Mouse (Mus musculus): ENCODE data around the gene Hoxb7.
A peak's percentile ranks its signal among the peaks of the same experiment; 100 is the strongest.

The Hoxb7 gene

DNA sequence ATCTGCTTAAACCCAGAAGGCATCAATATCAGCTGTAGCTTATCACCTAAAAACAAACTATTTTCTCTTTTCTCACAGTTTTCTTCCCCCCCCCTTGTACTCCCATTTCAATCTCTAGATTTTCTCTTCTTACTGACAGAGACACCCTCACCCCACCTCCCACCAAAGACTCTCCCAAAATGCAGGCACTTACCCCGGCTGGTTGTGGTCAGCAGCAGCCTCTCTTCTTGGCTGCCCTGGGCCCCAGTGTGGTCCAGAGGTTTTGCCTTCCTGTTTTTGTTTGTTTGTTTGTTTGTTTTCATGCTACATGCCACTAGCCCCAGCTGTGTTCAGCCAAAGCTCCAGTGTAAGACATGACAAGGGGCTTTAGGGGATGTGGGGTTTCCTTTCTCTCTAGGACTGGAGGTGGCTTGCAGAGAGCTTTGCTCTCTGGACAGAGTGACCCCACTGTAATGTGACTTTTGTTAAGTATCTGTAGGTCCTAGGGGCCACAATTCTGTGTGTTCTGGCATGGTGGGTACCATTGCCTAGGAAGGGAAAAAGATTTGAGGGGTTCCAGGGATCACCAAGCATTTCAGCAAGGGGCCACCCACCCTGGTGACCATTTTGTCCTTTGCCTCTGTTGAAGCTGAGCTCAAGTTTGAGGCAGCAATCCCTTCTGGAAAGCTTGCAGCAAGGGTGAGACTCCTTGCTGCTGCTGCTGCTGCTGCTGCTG is 18.2 kb upstream of the Hoxb7 start:
- DNase-seq = no peak

GRCm38 (mm10) chr11:96269869-96270268 is 16.6 kb upstream of the Hoxb7 start:
- DNase-seq = no peak

DNA sequence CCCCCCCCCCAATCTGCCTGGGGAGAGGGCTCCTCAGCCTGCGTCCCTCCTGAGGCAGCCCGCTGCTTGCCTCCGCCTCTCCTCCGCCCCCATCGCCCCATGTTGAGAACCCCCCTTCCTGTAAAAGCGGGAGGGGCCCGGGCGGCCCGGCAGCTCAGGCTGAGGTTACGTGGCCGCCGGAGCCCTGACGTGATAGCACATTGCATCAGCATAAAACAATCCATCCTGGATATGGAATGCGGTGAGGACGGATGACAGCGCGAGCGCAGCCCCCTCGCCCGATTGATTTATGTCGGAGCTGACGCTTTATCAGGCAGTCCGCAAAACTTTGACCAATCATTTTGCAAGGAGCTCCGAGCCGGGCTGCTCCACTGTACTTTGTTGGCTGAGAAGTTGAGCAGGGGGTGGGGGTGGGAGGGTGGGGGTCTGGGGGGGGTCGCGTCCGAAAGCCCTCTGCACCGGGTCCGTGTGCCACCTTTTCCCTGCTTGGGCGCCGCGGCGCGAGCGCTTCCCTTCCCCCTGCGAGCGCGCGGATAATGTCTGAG is 15.4 kb upstream of the Hoxb7 start, which contains the start of gene Hoxb9:
TSS of gene Hoxb9 (plus strand) at position 462 of the 545 bp plus-strand sequence.
- DNase-seq = no peak

- no peak for DNase-seq
Measured at GRCm38 (mm10) chr11:96271541-96272011, 14.8 kb upstream of the Hoxb7 start.

DNA sequence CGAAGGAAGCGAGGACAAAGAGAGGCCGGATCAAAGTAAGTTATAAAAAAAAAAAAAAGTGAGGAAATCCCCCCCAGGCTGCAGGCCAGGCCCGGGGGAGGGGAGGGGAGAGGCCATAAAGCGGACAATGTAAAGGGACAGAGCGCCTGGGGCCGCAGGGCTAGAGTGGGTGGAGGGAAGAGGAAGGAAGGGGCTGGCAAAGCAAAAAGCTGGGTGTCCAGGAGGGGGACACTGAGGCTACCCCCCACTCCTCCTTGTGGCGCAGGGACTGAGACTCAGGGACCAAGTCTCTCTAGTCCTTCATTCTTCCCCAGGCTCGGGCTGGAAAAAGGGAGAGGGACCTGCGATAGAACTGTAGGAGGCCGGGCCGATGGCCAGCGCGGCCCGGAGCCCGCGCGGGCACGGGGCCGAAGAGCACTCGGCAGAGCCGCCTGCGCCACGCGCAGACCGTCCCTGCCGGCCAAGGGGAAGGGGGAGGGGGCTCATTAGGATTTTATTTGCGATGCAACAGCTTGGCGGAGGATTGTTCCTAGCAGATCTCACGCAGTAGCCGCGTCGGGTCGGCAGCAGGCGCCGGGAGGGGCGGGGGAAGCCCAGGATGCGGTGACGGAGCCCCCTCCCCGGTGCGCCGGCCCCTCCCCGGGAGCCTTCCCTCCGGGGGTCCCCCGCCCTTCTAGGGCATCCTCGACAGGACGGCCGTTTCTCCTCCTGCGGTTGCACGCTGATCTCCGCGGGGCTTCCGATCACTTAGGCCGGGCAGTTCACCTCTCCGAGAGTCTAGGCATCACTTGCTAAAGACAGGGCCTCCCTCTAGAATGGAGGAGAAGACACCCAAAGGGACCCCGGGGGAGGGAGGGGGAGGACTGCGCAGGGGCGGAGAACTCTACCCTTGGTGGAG is 14.2 kb upstream of the Hoxb7 start:
- no peak for DNase-seq

DNA sequence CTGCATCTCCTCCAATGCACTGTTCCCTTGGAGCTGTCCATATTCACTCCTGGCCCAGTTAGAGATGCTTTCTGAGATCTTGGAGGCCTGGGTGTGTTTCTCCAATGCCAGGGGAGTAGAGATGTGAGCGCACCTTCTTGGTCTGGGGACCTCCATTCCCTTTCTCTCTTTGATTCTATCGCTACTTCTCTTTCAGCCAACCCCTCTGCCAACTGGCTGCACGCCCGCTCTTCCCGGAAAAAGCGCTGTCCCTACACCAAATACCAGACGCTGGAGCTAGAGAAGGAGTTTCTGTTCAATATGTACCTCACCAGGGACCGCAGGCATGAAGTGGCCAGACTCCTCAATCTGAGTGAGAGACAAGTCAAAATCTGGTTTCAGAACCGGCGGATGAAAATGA is 12.0 kb upstream of the Hoxb7 start:
- DNase-seq = no peak

- DNase-seq = no peak
Measured at GRCm38 (mm10) chr11:96275896-96276295, 10.5 kb upstream of the Hoxb7 start.

GRCm38 (mm10) chr11:96277151-96278044 is 9.0 kb upstream of the Hoxb7 start:
- DNase-seq = no peak

- DNase-seq = no peak
Measured at GRCm38 (mm10) chr11:96278324-96278723, 8.1 kb upstream of the Hoxb7 start.

GRCm38 (mm10) chr11:96278773-96279172 is 7.7 kb upstream of the Hoxb7 start:
- DNase-seq = peak; percentile 77

DNA sequence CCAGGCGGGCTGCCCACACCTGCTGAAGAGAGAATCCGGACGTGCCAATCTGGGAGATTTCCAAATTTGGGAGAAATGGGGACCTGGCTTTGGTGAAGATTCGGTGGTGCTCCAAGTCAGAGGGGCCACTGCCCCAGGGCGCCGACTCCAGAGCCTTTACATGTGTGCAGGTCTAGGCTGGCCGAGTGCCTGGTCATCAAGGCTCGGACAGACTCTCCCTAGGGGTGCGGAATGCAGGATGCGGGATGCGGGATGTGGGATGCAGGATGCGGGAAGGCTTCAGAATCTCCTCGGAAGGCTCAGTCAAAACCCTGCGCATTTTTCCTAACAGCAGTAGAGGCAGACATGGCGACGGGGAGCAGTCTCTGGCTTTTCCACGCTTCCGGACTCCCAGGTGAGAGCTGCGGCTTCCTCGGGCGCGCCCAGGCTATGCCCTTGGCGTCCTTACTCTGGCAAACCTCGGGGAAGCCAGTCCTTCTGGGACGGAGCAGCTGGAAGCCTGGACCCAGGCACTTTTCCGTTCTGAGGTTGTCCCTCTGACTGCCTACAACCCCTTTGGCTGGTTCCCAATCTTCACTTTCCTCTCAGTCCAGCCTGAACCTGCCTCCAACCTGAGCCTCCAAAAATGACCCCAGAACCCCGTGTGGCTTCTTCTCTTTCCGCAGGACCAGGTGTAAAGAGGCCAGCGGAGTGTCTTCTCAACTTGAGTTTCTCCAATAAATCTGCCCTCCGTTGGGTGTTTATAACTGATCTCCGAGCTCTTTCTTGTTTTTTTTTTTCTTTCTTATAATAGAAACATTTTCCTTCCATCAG is 6.8 kb upstream of the Hoxb7 start:
- no peak for DNase-seq

DNA sequence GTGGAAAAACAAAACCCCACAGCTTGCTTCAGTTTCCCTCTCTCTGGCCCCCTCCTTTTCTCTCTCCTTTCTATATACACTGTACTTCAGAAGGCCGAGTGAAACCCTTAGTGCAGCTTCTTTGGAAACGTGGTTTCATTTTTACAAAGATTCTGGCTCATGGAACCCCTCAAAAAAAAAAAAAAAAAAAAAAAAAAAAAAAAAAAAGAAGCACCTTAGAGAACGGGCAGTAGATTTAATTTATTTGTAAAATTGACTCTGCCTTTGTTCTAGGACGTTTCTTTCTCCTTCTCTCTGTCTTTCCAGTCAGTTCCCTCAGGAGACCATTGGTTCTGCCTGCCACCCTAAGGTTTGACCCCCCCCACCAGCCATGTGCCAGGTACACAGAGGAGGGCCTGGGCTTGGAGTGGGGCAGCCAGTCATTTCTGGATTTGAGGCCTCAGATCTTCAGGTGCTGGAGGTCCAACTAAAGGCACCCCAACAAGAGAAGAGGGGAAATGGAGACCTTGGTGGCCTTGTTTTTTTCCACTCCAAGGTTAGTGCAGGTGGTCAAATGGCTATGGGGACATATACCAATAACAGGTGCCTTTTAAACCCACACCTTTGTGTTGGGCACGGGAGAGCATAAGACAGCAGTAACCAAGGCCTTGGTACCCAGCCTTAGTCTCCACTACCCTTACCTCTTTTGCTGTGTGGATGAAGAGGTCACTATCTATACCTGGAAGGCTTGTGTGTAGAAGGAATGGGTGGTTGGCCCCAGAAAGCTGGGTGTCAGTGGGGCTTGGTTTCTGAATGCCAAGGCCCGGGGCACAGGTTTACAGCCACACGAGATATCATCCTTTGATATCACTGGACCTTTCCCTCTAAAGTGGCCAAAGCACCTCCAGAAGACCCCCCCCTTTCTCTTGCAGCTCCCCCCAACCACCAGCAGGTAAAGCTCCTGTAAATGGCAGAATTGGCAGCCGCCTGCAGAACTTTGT is 5.7 kb upstream of the Hoxb7 start:
- DNase-seq = no peak

DNA sequence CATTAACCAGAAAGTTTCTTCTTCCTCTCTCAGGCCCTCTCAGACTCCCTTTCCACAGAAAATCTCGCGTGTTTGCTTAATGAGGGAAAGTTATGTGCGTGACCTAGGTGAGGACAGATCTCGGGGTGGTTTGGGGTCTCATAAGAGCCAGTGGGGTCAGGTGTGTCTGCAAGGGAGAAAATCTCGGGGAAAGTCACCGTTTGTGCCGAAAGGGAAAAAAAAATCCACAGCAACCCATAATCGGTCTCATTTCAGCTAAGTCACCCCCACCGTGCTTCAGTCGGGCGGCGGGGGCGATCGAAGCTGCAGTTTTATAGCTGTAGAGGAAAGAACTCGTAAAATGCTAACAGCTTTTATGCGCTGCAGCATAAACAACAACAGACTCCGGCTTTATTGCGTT is 5.0 kb upstream of the Hoxb7 start:
- no peak for DNase-seq

- DNase-seq = no peak
Measured at GRCm38 (mm10) chr11:96281855-96282570, 4.4 kb upstream of the Hoxb7 start, which contains the start of gene Hoxb8. Gene Hoxb8, plus strand, starts transcription at chr11:96281905.

DNA sequence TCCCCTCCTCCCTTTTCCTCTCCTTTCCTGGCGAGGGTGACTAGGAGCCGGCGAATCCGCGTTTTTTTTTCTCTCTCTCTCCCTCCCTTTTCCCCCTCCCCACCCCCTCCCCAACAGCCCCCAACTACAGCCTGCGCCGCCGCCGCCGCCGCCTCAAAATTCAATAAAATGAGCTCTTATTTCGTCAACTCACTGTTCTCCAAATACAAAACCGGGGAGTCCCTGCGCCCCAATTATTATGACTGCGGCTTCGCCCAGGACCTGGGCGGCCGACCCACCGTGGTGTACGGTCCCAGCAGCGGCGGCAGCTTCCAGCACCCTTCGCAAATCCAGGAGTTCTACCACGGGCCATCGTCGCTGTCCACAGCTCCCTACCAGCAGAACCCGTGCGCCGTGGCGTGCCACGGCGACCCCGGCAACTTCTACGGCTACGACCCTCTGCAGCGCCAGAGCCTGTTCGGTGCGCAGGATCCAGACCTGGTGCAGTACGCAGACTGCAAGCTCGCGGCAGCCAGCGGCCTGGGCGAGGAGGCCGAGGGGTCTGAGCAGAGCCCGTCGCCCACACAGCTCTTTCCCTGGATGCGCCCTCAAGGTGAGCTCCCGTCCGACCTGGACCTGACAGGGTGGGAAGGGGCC is 3.5 kb upstream of the Hoxb7 start:
- DNase-seq = no peak

GRCm38 (mm10) chr11:96284041-96284749 is 2.2 kb upstream of the Hoxb7 start:
- DNase-seq = no peak

DNA sequence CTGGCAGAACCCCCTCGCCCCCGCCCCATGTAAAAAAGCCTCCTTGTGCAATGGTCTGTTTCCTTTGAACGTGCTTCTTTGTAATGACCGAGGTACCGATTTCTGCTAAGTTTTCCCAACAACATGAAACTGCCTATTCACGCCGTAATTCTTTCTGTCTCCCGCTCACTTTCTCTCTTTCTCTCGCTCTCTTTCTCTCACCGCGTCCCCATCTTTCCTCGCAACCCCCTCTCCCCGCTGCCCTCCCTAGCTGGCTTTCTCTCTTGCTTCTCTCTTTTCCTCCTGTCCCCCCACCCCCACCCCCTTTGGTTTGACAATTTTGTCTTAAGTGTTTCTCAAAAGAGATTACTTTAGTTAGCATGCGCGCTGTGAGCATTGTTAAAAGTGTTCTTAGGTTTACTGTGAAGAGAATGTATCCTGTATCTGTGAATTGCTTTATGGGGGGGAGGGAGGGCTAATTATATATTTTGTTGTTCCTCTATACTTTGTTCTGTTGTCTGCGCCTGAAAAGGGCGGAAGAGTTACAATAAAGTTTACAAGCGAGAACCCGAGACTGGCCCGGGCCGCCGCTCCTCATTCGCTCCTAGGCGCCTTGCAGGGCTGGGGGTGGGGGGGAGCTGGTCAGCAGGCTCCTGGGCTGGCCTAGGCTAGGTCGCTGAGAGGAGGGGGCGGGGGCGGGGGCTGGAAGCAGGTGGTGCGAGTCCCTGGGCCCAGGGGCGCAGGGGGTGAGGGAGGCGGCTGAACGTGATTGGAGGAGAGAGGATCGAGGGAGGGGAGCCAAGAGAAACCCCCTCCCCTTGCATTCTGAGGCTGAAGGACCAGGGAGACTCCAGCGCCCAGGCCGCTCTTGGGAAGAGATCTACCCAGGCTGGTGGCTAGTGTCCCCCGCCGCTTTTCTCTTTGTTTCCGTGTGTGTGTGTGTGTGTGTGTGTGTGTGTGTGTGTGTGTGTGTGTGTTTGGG is 1.4 kb upstream of the Hoxb7 start:
- no peak for DNase-seq

Data from cerebellum, adult 9-10 months (tissue).